Comparison of ENCODE assay signal across 24 mouse cellular contexts in the genomic region with DNA sequence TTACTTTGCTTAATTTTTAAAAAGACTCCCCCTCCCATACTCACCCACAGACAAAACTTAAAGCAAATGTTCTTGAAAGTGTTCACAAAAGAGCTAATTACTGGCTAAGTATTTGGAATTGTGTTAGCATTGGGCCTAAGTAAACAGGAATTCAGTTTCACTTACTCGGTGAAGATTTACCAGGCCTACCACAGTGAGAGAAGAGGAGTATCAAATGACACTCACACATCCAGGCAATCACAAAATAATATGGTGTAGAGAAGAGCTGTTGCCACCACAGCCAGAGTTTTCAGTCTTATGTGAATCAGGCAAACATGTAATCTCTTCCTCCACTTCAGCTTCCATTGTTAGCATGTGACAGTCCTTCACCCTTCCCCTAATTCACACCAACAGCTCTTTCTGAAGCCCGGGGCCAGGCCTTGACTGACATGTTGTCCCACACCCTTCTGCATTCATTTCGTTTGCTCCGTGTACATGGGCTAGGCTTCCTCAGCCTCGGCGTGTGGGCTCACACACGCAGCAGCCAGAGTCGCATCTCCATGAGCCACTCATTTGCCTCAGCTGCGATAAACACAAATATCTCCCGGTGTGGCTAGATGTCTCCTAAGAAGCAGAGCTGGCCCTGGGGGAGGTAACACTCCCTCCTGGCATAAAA.
DNase-seq lines count a peak whose midpoint lies in the region; ATAC-seq and TF ChIP-seq lines count a peak whose summit lies in the region.
"Had no signal": no experiment of that assay in that cellular context is flagged by ENCODE, and none has a peak within 500 bp of the region (broad histone marks: within the 10 kb centered on the region; RNA-seq: fewer than 3 reads in every experiment).

No protein-coding gene starts in this region.

- no peaks in the 10 kb centered on the region for H3K27me3 ChIP-seq in kidney, postnatal 0 days (ENCODE audit: insufficient read depth, low read length)
- no peaks in the 10 kb centered on the region for H3K27me3 ChIP-seq in embryonic facial prominence, embryonic 10.5 days (replicated peaks; ENCODE audit: low read depth, poor library complexity, severe bottlenecking)
- no peaks in the 10 kb centered on the region for H3K27me3 ChIP-seq in forebrain, embryonic 16.5 days (replicated peaks; ENCODE audit: control insufficient read depth, insufficient read depth, low read length)
- H3K27me3 ChIP-seq: liver, embryonic 13.5 days; lung, embryonic 15.5 days; midbrain, embryonic 15.5 days; neural tube, embryonic 13.5 days had no signal

- no peak for ATAC-seq in kidney, postnatal 0 days (replicated peaks; ENCODE audit: low FRiP score, low read depth)
- peak; percentile 68; the same call in 1 of the 2 replicates for ATAC-seq in forebrain, embryonic 16.5 days
- ATAC-seq: hindbrain, postnatal 0 days; intestine, embryonic 16.5 days; midbrain, embryonic 15.5 days had no signal

- H3K4me1 ChIP-seq in kidney, postnatal 0 days (replicated peaks; ENCODE audit: insufficient read depth, low read length), result no peaks in the 10 kb centered on the region
- peaks cover 15% of the 10 kb centered on the region for H3K4me1 ChIP-seq in embryonic facial prominence, embryonic 10.5 days
- H3K4me1 ChIP-seq in forebrain, embryonic 16.5 days (replicated peaks; ENCODE audit: control insufficient read depth, insufficient read depth, low read length), result no peaks in the 10 kb centered on the region
- H3K4me1 ChIP-seq: liver, embryonic 13.5 days; midbrain, embryonic 15.5 days; neural tube, embryonic 13.5 days had no signal

- H3K36me3 ChIP-seq in kidney, postnatal 0 days (ENCODE audit: insufficient read depth, low read length), result no peaks in the 10 kb centered on the region
- no peaks in the 10 kb centered on the region for H3K36me3 ChIP-seq in embryonic facial prominence, embryonic 10.5 days (replicated peaks)
- H3K36me3 ChIP-seq in forebrain, embryonic 16.5 days (ENCODE audit: control insufficient read depth, insufficient read depth), result no peaks in the 10 kb centered on the region
- H3K36me3 ChIP-seq: liver, embryonic 13.5 days; lung, embryonic 15.5 days; midbrain, embryonic 15.5 days; neural tube, embryonic 13.5 days had no signal

- no peak for TF ChIP-seq CTCF in kidney, postnatal 0 days (IDR thresholded peaks at IDR 0.05; ENCODE audit: low read depth)

- H3K27ac ChIP-seq in kidney, postnatal 0 days, result no peak overlapping the region
- H3K27ac ChIP-seq in embryonic facial prominence, embryonic 10.5 days (replicated peaks), result 0 out of 2 replicates have a peak overlapping the region, but pooled peaks have one; percentile 15
- no peak overlapping the region for H3K27ac ChIP-seq in forebrain, embryonic 16.5 days (ENCODE audit: low read length)
- H3K27ac ChIP-seq: hindbrain, postnatal 0 days; liver, embryonic 13.5 days; lung, embryonic 15.5 days; midbrain, embryonic 15.5 days; neural tube, embryonic 13.5 days had no signal

- H3K9ac ChIP-seq in kidney, postnatal 0 days (ENCODE audit: low read depth, low read length), result no peak overlapping the region
- H3K9ac ChIP-seq in forebrain, embryonic 16.5 days (replicated peaks; ENCODE audit: low read depth, low read length), result no peak overlapping the region
- H3K9ac ChIP-seq: liver, embryonic 13.5 days; lung, embryonic 15.5 days; midbrain, embryonic 15.5 days; neural tube, embryonic 13.5 days had no signal

- DNase-seq in heart, adult 11 months, result peak; percentile 88
- DNase-seq in heart, postnatal 14 days, result no peak
- DNase-seq in kidney, postnatal 0 days (ENCODE audit: low spot score), result peak; percentile 50
- no peak for DNase-seq in kidney, adult 18-20 months
- no peak for DNase-seq in embryonic facial prominence, embryonic 10.5 days (ENCODE audit: low spot score)
- no peak for DNase-seq in layer of hippocampus, postnatal 36 days
- DNase-seq in right cerebral cortex, postnatal 25 days, result no peak
- DNase-seq: adrenal gland, adult 2 months; cerebellum, adult 11-12 months; cerebellum, postnatal 10 days; gastrocnemius, postnatal 36 days; kidney, postnatal 25 days; liver, embryonic 13.5 days; lung, postnatal 4 days; right cerebral cortex, adult 18-20 months; thymus, adult 18-20 months; thymus, postnatal 36 days had no signal

- no peak overlapping the region for H3K4me2 ChIP-seq in kidney, postnatal 0 days (ENCODE audit: low read length)
- no peak overlapping the region for H3K4me2 ChIP-seq in forebrain, embryonic 16.5 days (ENCODE audit: low read length)
- H3K4me2 ChIP-seq: liver, embryonic 13.5 days; lung, embryonic 15.5 days; midbrain, embryonic 15.5 days; neural tube, embryonic 13.5 days had no signal

- intact Hi-C loops in heart, postnatal 14 days (cut with DNase I), result no loop called here

- no peaks in the 10 kb centered on the region for H3K9me3 ChIP-seq in kidney, postnatal 0 days (replicated peaks; ENCODE audit: low read length)
- no peaks in the 10 kb centered on the region for H3K9me3 ChIP-seq in embryonic facial prominence, embryonic 10.5 days
- no peaks in the 10 kb centered on the region for H3K9me3 ChIP-seq in forebrain, embryonic 16.5 days (ENCODE audit: control insufficient read depth, low read length)
- H3K9me3 ChIP-seq: liver, embryonic 13.5 days; lung, embryonic 15.5 days; midbrain, embryonic 15.5 days; neural tube, embryonic 13.5 days had no signal

- no peak overlapping the region for H3K4me3 ChIP-seq in kidney, postnatal 0 days (replicated peaks; ENCODE audit: low read depth, low read length)
- no peak overlapping the region for H3K4me3 ChIP-seq in embryonic facial prominence, embryonic 10.5 days
- no peak overlapping the region for H3K4me3 ChIP-seq in forebrain, embryonic 16.5 days (replicated peaks; ENCODE audit: low read length)
- H3K4me3 ChIP-seq: liver, embryonic 13.5 days; lung, embryonic 15.5 days; midbrain, embryonic 15.5 days; myocyte; neural tube, embryonic 13.5 days had no signal

- whole genome bisulfite sequencing in kidney, postnatal 0 days, result 52% methylated on average over 10 of the region's 10 CpGs
- 64% methylated on average over 10 of the region's 10 CpGs for WGBS in embryonic facial prominence, embryonic 10.5 days
- 41% methylated on average over 10 of the region's 10 CpGs for WGBS in forebrain, embryonic 16.5 days

Comparison
In these comparisons a context has a peak if more than half of its experiments do, and no peak if none do; other contexts are left out.
1. DNase-seq: peak in heart, adult 11 months (single experiment) and kidney, postnatal 0 days (single experiment); none in heart, postnatal 14 days (0 of 2), kidney, adult 18-20 months (single experiment), embryonic facial prominence, embryonic 10.5 days (single experiment), layer of hippocampus, postnatal 36 days (0 of 2) and right cerebral cortex, postnatal 25 days (single experiment).